Mouse (Mus musculus): Measurements from ENCODE around the gene Gmeb1.

GRCm38 (mm10) chr4:132230422-132230821, 31.0 kb downstream of the Gmeb1 start:
- TF ChIP-seq POLR2A (IDR thresholded peaks at IDR 0.05; ENCODE audit: insufficient read depth, low read length) (no peak), CTCF (IDR thresholded peaks at IDR 0.05; ENCODE audit: low read depth, low read length) (no peak)

Measured in ES-Bruce4 (cell line).